Mouse (Mus musculus) liver, embryonic 14.5 days (tissue): ENCODE data around the gene Calcoco2.

Experiments used
- CTCF ChIP-seq: IDR thresholded peaks from 2 replicates; pipeline ENCODE4 v1.5.1; 2016; ENCODE audit warnings: antibody characterized with exemption, low read depth, control low read depth
- EP300 ChIP-seq: IDR thresholded peaks from 2 replicates; pipeline ENCODE4 v1.6.1; 2016; ENCODE audit warnings: antibody characterized with exemption, low read depth

DNA sequence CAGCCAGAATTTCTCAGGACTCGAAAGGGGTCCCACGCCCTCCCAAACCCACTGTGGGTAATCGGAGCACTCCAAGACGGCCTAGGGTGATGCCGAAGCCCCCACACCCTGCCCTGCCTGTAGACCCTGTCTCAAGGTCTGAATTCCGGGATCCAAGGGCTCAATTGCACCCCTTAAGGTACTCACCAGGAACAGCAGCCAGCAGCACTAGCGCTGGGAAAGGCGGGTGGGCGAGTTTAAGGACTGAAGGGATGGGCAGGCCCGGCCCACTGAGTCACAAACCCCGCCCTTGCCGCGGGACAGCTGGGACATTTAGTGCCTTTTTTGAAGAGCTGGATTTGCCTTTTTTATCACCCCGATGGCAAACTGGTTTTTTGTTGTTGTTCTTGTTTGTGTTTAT, at the start of gene Calcoco2:
- TF ChIP-seq CTCF, result no peak
- TF ChIP-seq EP300, result no peak
